Mouse (Mus musculus) G1E (cell line): ENCODE results near the gene Cby3. TPM values are rescaled to one million over a fixed set of nuclear protein-coding genes. Genes with fewer than 3 reads are reported as not detected.

ENCODE experiments used
- ATAC-seq: 2 replicates; pipeline ENCODE4 v1.8.0; 2016; ENCODE audit warnings: mild to moderate bottlenecking; ENCODE audit not compliant: insufficient number of reproducible peaks, poor library complexity, low FRiP score, severe bottlenecking; ENCODE audit errors: extremely low read depth
- DNase-seq: peaks from one replicate; pipeline ENCODE4 v3.0.0; 2012; ENCODE audit warnings: low spot score
- H3K27me3 ChIP-seq: 2 replicates; pipeline ENCODE4 v1.6.1; 2012; ENCODE audit warnings: mild to moderate bottlenecking, low read length, inconsistent platforms; ENCODE audit not compliant: insufficient read depth
- H3K36me3 ChIP-seq: replicated peaks from 2 replicates; pipeline ENCODE3; 2012; ENCODE audit warnings: mild to moderate bottlenecking, inconsistent platforms
- H3K4me1 ChIP-seq: 2 replicates; pipeline ENCODE4 v1.6.1; 2012; ENCODE audit warnings: low read depth, low read length, inconsistent platforms, mixed read lengths; ENCODE audit not compliant: insufficient read depth
- H3K4me3 ChIP-seq: 2 replicates; pipeline ENCODE4 v1.5.1; 2012; ENCODE audit warnings: low read depth, mild to moderate bottlenecking, inconsistent platforms, low read length, moderate library complexity, mixed read lengths
- H3K9me3 ChIP-seq: replicated peaks from 2 replicates; pipeline ENCODE4 v1.6.1; 2012; ENCODE audit warnings: inconsistent platforms
- CTCF ChIP-seq: IDR thresholded peaks from 2 replicates; pipeline ENCODE4 v1.5.1; 2012; ENCODE audit warnings: low read depth, low read length, inconsistent platforms, mixed read lengths
- GATA1 ChIP-seq: IDR thresholded peaks from 2 replicates; pipeline ENCODE4 v1.6.1; 2012; ENCODE audit warnings: borderline replicate concordance, low read length, inconsistent platforms, mixed read lengths
- GATA2 ChIP-seq: IDR thresholded peaks from 2 replicates; pipeline ENCODE4 v1.6.1; 2012; ENCODE audit warnings: low read depth, low read length, inconsistent platforms, borderline replicate concordance
- POLR2AphosphoS5 ChIP-seq: IDR thresholded peaks from 2 replicates; pipeline ENCODE4 v1.6.1; 2012; ENCODE audit warnings: low read depth, low read length, inconsistent platforms; ENCODE audit not compliant: insufficient replicate concordance
- TAL1 ChIP-seq: conservative IDR thresholded peaks from 2 replicates; pipeline ENCODE4 v1.6.1; 2012; ENCODE audit warnings: low read depth, low read length, inconsistent platforms, mixed read lengths
- polyA plus RNA-seq: library from polyadenylated mRNA; stranded (reverse); fragments of >175 nt; gene quantifications from 2 replicates; pipeline ENCODE4 v1.2.3, GENCODE M21; 2012
- total RNA-seq, 2 experiments: library from RNA; stranded (forward) in 1 of 2; stranded (reverse) in 1 of 2; fragments of 200-1000 nt in 1 of 2; fragments of >200 nt in 1 of 2; fragmentation: Nextera tagmentation in 1 of 2; gene quantifications; 2 replicates each; pipeline ENCODE4 v1.2.3; 2014 to 2017

The Cby3 gene
- total and polyA plus RNA-seq, 3 experiments = not detected

- peak overlapping the region; percentile 67; the same call in 1 of the 2 replicates for H3K4me3 ChIP-seq
- H3K4me1 ChIP-seq = peaks cover 51% of the 10 kb centered on the region
- H3K9me3 ChIP-seq = no peaks in the 10 kb centered on the region
- peak; percentile 53 for DNase-seq
- ATAC-seq = peak; percentile 34; the same call in 1 of the 2 replicates
- H3K27me3 ChIP-seq = peaks cover 2% of the 10 kb centered on the region; the same call in 1 of the 2 replicates
- H3K36me3 ChIP-seq = no peaks in the 10 kb centered on the region
- TF ChIP-seq GATA1 (no peak), CTCF (no peak), TAL1 (no peak), POLR2AphosphoS5 (no peak), GATA2 (no peak)
Measured at GRCm38 (mm10) chr11:50371399-50371841, 17.2 kb downstream of the Cby3 start.

- H3K36me3 ChIP-seq = no peaks in the 10 kb centered on the region
- H3K4me3 ChIP-seq = no peak overlapping the region
- DNase-seq (no peak), ATAC-seq (no peak)
- peaks cover 2% of the 10 kb centered on the region; the same call in 1 of the 2 replicates for H3K27me3 ChIP-seq
- no peaks in the 10 kb centered on the region for H3K9me3 ChIP-seq
- H3K4me1 ChIP-seq = peaks cover 56% of the 10 kb centered on the region
- no peak for TF ChIP-seq CTCF
- TF ChIP-seq POLR2AphosphoS5 = no peak
- TF ChIP-seq GATA1 = no peak
- no peak for TF ChIP-seq TAL1
- TF ChIP-seq GATA2 = no peak
Measured at GRCm38 (mm10) chr11:50371911-50372310, 17.6 kb downstream of the Cby3 start.

GRCm38 (mm10) chr11:50373086-50373485 is 18.8 kb downstream of the Cby3 start:
- Histone ChIP-seq H3K9me3 (no peaks in the 10 kb centered on the region), H3K4me1 (peaks cover 53% of the 10 kb centered on the region), H3K36me3 (no peaks in the 10 kb centered on the region), H3K4me3 (no peak overlapping the region), H3K27me3 (no peaks in the 10 kb centered on the region)
- TF ChIP-seq GATA2 = no peak
- TF ChIP-seq CTCF = no peak
- TF ChIP-seq TAL1 = no peak
- TF ChIP-seq POLR2AphosphoS5 = no peak
- TF ChIP-seq GATA1 = no peak
- DNase-seq = no peak
- no peak for ATAC-seq

- DNase-seq = no peak
- H3K4me3 ChIP-seq = no peak overlapping the region
- no peak for ATAC-seq
- peaks cover 1% of the 10 kb centered on the region for H3K36me3 ChIP-seq
- TF ChIP-seq GATA1 (no peak), CTCF (no peak), POLR2AphosphoS5 (no peak), GATA2 (no peak), TAL1 (no peak)
- H3K9me3 ChIP-seq = no peaks in the 10 kb centered on the region
- peaks cover 50% of the 10 kb centered on the region for H3K4me1 ChIP-seq
- no peaks in the 10 kb centered on the region for H3K27me3 ChIP-seq
Measured at GRCm38 (mm10) chr11:50373621-50374020, 19.4 kb downstream of the Cby3 start.

GRCm38 (mm10) chr11:50374286-50375015 is 20.2 kb downstream of the Cby3 start:
- TF ChIP-seq POLR2AphosphoS5 (no peak), CTCF (no peak), GATA2 (no peak), TAL1 (no peak), GATA1 (no peak)
- ATAC-seq = no peak

GRCm38 (mm10) chr11:50375421-50375820 is 21.2 kb downstream of the Cby3 start:
- H3K27me3 ChIP-seq = no peaks in the 10 kb centered on the region
- H3K4me1 ChIP-seq = peaks cover 38% of the 10 kb centered on the region
- no peak overlapping the region for H3K4me3 ChIP-seq
- peaks cover 15% of the 10 kb centered on the region for H3K36me3 ChIP-seq
- no peaks in the 10 kb centered on the region for H3K9me3 ChIP-seq
- no peak for ATAC-seq
- no peak for DNase-seq
- TF ChIP-seq GATA2 = no peak
- no peak for TF ChIP-seq TAL1
- no peak for TF ChIP-seq POLR2AphosphoS5
- TF ChIP-seq GATA1 = no peak
- TF ChIP-seq CTCF = no peak

More at GRCm38 (mm10) chr11:50374286-50375015, 20.2 kb downstream of the Cby3 start:
- peaks cover 9% of the 10 kb centered on the region for H3K36me3 ChIP-seq
- no peak overlapping the region for H3K4me3 ChIP-seq
- peaks cover 45% of the 10 kb centered on the region for H3K4me1 ChIP-seq
- H3K27me3 ChIP-seq = no peaks in the 10 kb centered on the region
- DNase-seq = no peak
- H3K9me3 ChIP-seq = no peaks in the 10 kb centered on the region
